Mouse (Mus musculus) layer of hippocampus, adult 8-10 months (tissue): ENCODE results near the gene Rhoj. TPM values are rescaled to one million over a fixed set of nuclear protein-coding genes. Genes with fewer than 3 reads are reported as not detected.

Experiments used
- DNase-seq, 2 experiments: peaks; one replicate each; pipeline ENCODE4 v3.0.0; 2022; ENCODE audit warnings: low spot score in 2 of 2
- total RNA-seq, 4 experiments: library from RNA; stranded (reverse); gene quantifications; 2 replicates each; pipeline ENCODE4 v1.2.4; 2022

Rhoj gene
- 1 to 10 TPM; 3.3 to 7.8 (median 5.4) TPM for total RNA-seq

DNA sequence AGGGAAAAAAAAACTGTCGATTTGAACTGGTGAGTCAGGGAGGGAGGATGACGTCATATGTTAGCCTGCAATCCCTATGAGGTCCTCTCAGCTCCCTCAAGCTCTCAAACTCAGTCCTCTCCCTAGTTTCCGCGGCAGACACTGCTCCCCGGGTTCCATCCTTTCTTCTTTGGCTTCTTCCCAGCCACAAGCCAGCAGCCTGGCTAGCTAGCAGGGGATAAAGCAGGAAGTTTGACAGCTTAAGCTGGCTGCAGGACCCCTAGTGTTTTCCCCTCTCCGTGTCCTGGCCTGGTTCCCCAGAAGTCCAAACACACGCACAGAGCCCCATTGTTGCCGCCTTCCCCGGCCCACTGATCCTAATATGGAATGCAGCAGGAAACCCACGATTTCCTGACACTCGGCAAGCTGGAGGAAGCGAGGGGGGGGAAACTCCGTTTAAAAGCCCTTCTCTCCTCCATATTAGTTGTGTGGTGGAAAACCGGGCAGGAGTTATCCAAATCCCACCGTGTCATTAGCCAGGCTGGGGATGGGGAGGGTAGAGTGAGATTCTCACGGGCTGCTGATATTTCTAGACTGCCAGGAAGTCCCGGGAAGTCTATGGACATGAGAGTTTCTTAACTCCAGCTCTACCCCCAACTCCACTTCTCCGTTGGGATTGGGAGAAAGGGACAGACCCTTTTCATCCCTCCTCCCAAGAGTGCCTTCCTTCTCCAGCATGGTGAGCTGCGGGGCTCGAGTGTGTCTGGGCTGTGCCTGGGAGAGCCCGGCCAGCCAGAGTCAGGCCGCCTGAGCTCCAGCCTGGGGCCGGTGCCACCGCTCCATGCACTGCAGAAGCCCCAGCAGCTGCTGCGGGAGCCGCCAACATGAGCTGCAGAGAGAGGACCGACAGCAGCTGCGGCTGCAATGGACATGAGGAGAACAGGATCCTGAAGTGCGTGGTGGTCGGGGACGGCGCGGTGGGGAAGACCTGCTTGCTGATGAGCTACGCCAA lies at the start of gene Rhoj:
Rhoj (plus strand) TSS at position 362 of the 991 bp plus-strand sequence.
- DNase-seq = peak; percentile 28 to 41

DNA sequence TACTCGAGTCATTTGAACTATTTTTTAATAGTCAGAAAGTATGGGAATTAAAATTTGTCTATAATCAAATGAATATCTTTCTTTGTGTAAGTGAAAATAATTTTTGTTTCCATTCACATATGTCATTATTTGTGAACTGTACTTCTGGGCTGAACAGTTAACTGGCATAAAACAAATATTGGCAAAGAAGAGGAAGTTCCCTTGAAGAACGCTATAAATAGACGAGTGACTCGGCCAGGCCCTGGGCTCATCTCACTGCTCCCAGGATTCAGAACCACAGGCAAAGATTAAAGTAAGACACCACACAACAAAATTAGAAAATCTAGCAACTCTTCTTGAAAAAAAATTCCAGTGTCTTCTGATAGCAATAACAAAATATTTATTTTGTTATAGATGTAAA lies 36.4 kb upstream of the Rhoj start:
- DNase-seq = no peak

DNA sequence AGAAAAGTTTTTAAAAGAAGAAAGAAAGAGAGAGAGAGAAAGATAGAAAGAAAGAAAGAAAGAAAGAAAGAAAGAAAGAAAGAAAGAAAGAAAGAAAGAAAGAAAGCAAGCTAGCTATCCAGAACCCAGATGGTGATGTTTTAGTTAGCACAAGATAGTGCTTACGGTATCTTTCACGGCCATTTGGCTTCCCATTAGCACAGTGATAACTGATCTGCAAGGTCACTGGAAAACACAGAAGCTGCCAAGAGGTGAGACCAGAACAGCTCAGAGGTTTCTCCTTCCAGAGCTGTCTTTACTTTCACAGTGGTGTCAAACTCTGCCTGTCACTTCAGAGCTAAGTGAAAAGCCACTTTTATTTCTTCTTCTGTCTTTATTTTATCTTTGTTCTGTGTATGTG lies 32.4 kb upstream of the Rhoj start:
- DNase-seq = no peak

DNA sequence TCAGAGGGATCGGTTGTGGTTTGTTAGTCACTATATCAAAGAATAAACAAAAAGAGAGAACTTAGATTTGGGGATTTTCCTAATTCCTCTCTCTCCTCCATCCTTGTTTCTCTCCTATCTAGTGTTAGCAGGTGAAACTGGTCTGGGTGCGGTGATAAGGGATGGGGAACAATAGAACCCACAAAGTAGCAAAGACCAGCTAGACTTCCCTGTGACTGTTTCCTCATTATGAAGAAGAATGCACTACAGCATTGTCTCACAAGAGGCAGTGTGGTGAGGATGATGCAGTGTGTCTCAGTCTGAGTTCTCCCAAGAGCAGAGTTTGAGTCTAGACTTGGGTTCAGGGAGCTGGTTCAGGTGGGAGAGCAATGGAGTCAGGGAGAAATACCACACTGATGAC lies 30.7 kb upstream of the Rhoj start:
- DNase-seq = no peak

DNA sequence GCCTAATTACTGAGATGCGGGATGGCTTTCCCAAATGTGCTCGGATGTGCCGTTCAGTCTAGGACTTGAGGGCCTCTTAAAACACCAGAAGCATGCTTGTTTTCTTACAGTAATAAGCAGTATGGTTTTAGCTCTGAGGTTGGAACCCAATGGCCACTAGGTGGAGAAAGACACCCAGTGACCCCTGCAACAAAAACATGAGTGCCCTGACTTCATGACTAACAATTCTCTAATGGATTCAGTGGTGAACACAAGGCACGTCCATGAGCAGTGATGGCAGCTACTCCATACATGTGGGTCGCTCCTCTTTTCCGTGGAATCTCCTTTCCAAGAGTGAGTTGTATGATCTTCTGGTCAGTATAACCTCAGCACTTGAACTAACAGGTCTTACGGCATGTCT lies 27.6 kb upstream of the Rhoj start:
- no peak for DNase-seq

DNA sequence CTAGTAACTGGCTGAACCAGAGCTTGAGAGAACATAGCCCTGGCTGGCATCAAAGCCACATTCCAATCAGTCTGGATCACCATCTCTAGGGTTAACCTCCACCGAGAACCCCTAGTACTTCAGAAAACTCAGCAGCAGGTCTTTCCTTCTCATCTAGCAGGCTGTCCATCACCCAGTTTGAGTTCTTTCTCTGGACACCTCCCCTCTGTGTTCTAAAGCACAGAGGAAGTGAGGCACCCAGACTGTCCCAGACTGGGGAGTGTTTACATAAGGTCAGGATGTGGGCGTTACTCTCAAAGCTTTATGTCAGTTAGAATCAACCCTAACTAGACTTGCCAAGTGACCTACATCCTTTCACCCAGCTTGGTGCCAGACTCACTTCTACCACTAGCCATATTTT lies 24.9 kb upstream of the Rhoj start:
- DNase-seq = no peak

DNA sequence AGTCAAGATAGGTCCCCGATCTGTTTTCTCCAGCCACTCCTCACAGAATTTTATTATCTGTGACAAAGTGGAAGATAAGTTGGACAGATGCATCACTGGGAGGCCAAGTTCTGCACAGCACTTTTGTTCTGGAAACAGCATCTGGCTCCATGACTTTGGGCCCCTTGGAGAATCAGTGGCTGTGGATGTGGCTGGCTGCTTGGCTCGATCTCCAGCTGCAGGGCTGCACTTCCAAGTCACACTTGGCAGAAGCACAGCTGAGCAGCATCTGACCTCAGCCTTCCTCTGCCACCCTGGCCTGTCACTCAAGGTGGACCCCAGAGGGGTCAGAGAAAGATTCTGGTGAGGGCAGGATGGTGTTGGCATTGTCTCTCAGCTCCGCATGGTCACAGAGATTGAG lies 22.0 kb upstream of the Rhoj start:
- DNase-seq = no peak

DNA sequence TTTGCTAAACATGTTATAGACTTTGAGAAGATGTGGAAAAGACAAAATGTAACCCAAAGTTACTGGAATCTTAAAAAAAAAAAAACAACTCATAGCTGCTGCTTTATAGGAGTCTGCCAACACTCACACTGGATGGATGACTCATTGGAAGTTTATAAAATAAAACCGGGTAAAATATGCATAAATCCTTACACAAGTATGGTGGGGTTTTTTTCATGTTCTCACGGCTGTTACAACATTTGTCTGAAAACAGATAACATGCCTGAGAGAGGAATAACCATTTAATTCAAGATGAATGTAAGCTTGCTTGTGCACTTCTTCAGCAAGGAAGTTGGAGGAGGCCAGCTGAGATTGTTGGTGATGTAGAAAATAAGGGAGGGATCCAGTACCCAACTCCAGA lies 17.6 kb upstream of the Rhoj start:
- DNase-seq = no peak

DNA sequence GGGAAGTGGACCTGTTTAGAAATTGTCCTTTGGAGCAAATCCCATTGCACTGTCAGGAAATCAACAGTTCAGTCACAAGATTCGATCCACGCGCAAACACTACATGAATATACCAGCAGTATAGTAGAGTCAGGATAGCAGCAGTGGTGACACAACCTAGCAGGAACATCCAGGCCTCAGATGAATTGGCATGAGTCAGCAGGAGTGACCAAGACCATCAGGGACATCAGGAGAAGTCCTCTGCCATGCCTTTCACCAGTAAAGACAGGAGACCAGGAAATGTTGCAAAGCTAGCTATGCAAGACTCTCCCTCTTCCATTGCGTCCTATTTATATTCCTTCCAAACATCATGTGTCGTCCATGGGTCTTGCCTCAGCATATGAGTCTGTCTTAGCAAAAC lies 16.6 kb upstream of the Rhoj start:
- DNase-seq = no peak

DNA sequence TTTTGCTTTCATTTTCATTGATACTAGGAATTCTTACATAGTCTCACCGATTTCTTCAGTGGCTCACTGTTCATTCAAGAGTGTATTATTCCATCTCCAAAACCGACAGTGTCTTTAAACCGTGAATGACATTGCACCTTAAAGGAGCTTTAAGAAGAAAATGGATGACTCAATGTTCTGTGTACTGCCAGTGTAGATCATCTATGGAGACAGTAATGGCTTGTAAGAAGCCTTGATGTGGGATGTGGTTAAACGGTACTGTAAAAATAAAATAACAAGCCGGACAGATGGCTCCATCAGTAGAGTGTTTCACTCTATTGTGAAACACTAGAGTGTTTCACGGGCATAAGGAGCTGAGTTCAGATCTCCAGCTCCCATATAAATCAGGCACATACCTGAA lies 15.2 kb upstream of the Rhoj start:
- DNase-seq = no peak

DNA sequence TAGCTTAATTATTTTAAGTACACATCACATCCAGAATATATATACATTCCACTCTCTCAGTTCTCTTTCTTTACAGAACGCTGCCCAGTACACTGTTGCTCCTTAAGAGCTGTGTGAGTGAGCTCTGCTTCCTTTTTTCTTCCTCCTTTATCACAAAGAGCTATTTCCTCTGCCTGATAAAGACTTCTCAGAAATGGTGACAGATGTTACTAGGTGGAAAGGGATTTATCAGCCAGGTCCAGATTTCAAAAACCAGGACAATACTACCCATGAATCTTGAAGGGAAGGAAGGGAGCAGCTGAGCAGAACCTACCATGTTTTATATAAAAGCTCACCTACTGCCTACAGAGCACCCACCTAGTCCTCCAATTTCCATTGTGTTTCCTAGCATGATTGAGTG lies 8.3 kb upstream of the Rhoj start:
- no peak for DNase-seq

DNA sequence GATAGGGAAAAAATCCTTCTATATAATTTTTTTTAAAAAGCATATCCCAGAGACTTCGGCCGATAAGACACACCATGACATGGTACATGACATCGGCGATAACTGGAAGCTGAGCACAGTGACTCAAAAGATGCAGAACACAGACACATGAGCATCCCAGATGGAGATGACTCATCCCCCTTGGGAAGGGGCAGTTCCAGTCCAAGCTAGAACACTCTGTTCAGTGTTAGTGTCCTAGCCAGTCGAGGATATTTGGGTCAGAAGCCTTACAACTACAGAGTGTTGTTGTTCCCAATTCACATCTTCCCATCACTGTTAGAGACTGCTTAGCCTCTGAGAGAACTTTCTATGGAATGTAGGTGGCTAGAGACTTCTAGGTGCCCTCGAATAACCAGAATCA lies 4.0 kb upstream of the Rhoj start:
- peak in 1 of 2 experiments; percentile 9 for DNase-seq

DNA sequence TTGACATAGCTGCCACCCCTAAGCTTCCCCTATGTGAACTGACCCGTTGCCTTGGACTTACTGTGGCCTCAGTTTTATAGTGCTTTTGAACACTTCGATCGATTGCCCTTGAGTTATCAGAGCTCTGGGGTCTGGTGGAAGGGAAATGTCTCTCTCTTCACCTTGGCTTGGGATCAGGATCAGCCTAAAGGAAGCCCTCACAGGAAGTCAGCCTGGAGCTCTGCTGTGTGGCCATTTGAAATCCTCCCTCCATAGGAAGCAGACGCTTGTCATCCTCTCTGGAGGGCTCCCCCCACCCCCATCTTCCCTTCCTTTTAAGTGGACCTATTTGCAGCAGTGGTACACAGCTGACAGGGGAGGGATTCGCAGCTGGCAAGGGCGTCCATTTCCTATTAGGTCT lies 1.6 kb downstream of the Rhoj start:
- no peak for DNase-seq

DNA sequence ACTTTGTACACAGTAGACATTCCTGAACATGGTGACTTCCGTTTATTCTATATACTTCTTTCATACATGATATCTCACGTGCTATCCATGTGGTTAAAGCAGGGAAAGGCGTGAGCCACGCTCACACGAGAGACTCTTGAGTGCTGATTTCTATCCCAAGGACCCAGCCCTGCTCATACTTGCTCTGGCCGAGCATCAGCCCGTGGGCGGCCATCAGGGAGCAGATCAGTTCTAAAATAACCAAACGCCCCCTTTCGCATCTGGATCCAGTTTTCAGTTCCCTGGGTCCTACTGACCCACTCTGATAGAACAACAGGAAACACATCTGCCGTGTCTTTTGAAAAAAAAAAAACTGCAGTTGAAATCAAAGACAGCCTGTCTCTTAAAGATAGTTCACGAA lies 2.6 kb downstream of the Rhoj start:
- DNase-seq = no peak

DNA sequence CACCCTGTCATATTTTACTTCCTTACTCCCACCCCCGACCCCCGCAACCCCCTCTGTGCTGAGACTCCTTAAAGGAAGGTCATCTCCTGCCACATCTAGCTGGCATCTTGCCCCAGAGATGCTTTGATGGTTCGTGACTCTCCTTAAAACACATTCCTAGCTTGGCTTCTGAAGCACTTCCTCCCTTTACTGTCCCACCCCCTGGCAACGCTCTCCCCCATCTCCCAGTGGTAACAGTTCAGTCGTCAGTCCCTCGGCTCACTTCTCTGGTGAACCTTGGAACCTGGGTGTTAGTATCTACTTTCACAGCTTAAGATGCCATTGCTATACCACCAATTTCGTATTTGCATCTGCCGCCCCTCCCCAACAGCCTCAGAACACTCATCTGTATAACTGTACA lies 3.8 kb downstream of the Rhoj start:
- DNase-seq = no peak

DNA sequence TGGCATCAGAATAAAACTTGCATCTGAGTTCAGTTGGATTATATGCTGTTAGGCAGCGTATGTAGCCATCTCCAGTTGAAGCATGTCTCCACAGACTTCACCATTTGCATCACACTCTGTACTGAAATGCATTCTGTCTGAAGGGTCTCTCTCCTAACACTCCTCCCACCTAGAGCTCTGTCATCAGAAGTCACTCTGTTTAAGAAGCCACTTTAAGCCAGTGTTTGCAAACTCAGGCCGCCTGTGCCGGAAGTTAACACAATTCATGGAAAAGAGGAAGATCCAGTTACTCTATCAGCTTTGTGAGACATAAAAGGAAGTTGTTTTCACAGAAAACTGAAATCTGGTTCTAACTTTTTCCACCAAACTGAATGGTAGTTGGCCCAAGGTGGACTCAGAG lies 5.9 kb downstream of the Rhoj start:
- no peak for DNase-seq

DNA sequence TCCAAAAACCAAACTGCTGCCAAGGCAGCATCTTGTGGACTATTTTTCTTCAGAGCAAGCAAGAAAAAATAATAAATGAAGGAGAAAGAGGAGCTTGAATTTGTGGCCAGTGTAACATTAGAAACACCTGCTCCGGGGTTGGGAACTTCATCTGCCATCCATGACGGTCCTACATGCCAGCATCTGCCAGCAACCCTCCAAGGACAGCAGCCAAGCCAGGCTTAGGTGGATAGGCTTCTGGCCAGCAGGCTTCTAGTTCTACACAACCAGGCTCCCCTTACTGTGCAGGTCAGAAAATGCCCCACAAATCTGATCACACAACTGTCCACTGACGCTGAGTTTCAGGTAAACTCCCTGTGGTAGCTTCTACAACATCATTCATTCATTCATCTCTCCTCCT lies 7.7 kb downstream of the Rhoj start:
- DNase-seq = no peak

DNA sequence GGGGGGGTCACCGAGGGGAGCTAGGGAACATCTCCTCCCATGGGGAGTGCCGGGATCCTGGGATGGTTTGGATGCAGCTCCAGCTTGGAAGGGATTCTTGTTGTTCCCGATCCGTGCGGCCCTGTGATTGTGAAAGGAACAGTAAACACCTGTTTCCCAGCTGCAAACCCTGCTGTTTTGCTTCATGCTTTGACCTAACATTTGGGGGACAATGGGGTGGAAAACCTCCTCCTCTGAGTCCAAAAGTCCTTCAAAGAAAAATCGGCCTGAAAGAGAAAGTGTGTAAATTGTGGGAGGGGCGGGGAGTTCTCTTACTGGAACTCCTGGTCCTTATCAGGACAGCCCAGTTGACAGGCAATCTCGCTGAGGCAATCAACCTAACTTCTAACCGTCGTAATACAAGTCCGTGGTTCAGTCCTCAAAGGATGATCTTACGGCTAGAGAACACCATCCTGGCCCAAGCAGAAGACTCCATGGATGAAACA lies 12.4 kb downstream of the Rhoj start:
- DNase-seq = no peak

DNA sequence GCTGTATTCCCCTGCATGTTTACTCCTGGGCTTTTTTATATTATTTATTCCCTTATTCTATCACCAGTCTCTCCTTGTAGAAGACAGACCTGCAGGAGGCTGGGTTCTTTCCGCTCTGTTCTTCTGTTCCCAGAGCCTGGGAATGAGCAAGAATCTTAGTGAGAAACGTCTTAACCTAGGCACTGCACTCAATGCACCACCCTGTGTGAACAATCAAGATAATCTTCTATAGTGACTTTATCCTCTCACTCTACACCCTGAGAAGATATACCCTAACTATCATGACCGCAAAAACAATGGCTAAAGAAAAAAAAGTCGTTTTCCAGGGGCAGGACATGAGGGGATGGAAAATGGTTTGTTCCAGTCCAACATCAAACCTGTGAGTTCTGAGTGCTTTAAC lies 13.1 kb downstream of the Rhoj start:
- no peak for DNase-seq

DNA sequence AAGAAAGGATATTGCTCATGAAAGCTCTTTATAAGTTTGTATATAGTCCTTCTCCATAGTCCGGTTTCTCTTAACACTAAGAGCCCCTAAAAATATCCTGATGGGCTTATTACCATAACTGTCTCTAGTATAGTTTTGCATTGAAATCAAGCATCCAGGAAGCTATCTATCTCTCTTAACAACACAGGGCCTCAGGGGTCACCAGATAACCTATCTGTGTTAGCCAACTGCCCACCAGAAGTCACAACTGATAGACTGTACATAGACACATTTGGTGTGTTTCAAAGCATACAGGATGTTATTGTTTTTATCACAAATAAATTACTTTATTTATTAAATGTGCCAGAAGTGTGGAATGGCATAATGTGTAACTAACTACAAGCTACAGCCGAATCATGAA lies 21.1 kb downstream of the Rhoj start:
- no peak for DNase-seq

DNA sequence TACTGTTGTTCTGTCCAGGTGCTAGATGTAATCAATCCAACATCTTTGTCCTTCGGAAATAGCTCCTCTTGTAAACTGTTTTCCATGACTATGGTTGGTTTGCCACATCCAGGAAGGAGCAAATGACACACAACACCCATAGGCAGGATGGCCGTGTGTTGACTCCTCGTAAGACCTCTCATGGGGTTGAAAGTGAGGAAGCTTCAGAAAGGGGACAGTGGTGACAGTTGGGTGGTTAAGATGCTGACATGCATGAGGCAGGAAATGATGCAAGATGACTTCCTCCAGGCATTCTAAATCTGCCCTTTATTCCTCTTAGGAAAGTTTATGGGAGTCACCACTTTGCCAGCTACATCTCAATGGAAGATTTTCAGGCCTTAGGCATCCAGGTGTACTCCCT lies 31.8 kb downstream of the Rhoj start:
- DNase-seq = no peak

DNA sequence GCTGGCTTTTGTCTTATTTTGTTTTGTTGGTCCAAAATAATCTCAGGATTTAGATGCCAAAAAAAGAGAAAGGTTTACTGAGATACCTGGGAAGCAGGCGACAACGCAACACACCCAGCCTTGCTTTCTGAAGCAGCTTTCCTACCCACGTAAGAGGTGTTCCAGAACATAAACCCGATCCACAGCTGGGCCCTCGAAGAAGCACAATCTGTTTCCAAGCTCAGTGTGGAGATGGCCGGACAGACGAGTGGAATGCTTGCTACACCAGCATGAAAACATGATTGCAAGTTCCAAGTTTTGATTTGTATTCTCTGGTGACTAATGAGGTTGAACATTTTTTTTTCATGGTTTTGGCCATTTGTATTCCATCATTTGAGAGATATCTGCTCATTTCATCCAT lies 32.2 kb downstream of the Rhoj start:
- no peak for DNase-seq

DNA sequence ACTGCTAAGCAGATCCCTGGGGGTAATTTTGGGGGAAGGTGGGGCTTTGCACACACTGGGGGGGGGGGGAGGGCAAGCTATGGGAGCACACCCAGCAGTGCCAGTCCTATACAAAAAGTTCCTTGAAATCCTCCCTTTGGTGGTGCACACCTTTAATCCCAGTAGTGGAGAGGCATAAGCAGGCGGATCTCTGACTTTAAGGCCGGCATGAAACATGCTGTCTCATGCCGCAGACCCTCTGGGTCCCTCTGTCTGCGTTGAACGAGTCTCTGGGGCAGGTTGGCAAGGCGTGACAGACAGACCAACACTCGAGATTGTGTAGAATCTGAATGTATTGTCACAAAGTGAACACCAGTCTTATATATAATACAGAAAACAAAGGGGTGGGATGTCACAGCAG lies 40.4 kb downstream of the Rhoj start:
- DNase-seq = no peak
